21 mouse cellular contexts compared by ENCODE assay signal in the genomic region with DNA sequence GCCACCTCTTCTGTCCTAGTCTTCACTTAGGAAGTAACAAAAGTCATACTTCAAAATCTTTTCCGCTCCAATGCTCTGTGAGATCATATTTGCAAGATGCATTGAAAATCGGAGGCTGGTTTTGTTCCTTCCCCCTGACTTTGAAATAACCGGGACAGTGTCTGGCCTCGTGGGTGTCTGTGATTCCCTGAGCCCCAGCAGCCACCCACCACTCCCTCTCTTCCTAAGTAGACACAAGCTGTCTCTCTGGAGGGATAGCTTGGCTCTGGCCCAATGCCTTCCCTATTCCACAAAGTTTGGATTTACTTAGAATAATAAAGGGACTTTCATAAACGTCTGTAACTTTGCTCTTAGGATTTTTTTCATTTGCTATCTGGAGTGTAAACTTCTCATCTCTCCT.
DNase-seq lines count a peak whose midpoint lies in the region; ATAC-seq lines count a peak whose summit lies in the region.
"Had no signal": no experiment of that assay in that cellular context is flagged by ENCODE, and none has a peak within 500 bp of the region (broad histone marks: within the 10 kb centered on the region; RNA-seq: fewer than 3 reads in every experiment).

No protein-coding gene starts in this region.

- no peak for ATAC-seq in heart, embryonic 12.5 days (ENCODE audit: insufficient number of reproducible peaks, low FRiP score)
- no peak for ATAC-seq in limb, embryonic 15.5 days (ENCODE audit: insufficient number of reproducible peaks, low FRiP score, low TSS enrichment, low read depth)
- no peak for ATAC-seq in hindbrain, embryonic 14.5 days (ENCODE audit: low FRiP score)
- ATAC-seq: activated CD4-positive, CD25-positive, alpha-beta regulatory T cell, adult 4 months; forebrain, embryonic 14.5 days; intestine, embryonic 16.5 days; Patski had no signal

- no peak overlapping the region for H3K4me2 ChIP-seq in heart, embryonic 12.5 days
- no peak overlapping the region for H3K4me2 ChIP-seq in limb, embryonic 15.5 days
- H3K4me2 ChIP-seq in hindbrain, embryonic 14.5 days (replicated peaks) = no peak overlapping the region
- H3K4me2 ChIP-seq: heart, embryonic 15.5 days; hindbrain, embryonic 15.5 days had no signal

- no peak overlapping the region for H3K27ac ChIP-seq in heart, embryonic 12.5 days (ENCODE audit: poor library complexity, severe bottlenecking)
- 0 out of 2 replicates have a peak overlapping the region, but pooled peaks have one; percentile 21 for H3K27ac ChIP-seq in embryonic facial prominence, embryonic 10.5 days (replicated peaks)
- H3K27ac ChIP-seq in limb, embryonic 15.5 days = peak overlapping the region; percentile 9; the same call in 1 of the 2 replicates
- no peak overlapping the region for H3K27ac ChIP-seq in hindbrain, embryonic 14.5 days
- H3K27ac ChIP-seq: heart, adult 2 months; heart, embryonic 15.5 days; hindbrain, embryonic 10.5 days; hindbrain, embryonic 15.5 days had no signal

- no peaks in the 10 kb centered on the region for H3K36me3 ChIP-seq in heart, embryonic 12.5 days
- H3K36me3 ChIP-seq in embryonic facial prominence, embryonic 10.5 days (replicated peaks) = no peaks in the 10 kb centered on the region
- H3K36me3 ChIP-seq in limb, embryonic 15.5 days = no peaks in the 10 kb centered on the region
- no peaks in the 10 kb centered on the region for H3K36me3 ChIP-seq in hindbrain, embryonic 14.5 days (replicated peaks; ENCODE audit: control insufficient read depth, insufficient read depth)
- H3K36me3 ChIP-seq: heart, embryonic 15.5 days; hindbrain, embryonic 10.5 days; hindbrain, embryonic 15.5 days had no signal

- 56% methylated on average over 5 of the region's 5 CpGs for WGBS in heart, embryonic 12.5 days
- 75% methylated on average over 5 of the region's 5 CpGs for WGBS in embryonic facial prominence, embryonic 10.5 days
- WGBS in limb, embryonic 15.5 days = 59% methylated on average over 5 of the region's 5 CpGs
- 61% methylated on average over 5 of the region's 5 CpGs for WGBS in hindbrain, embryonic 14.5 days

- 0 out of 2 replicates have a peak overlapping the region, but pooled peaks have one; percentile 18 for H3K9ac ChIP-seq in heart, embryonic 12.5 days
- no peak overlapping the region for H3K9ac ChIP-seq in limb, embryonic 15.5 days
- no peak overlapping the region for H3K9ac ChIP-seq in hindbrain, embryonic 14.5 days
- H3K9ac ChIP-seq: heart, embryonic 15.5 days; hindbrain, embryonic 15.5 days had no signal

- no peaks in the 10 kb centered on the region for H3K27me3 ChIP-seq in heart, embryonic 12.5 days (replicated peaks)
- no peaks in the 10 kb centered on the region for H3K27me3 ChIP-seq in embryonic facial prominence, embryonic 10.5 days (replicated peaks; ENCODE audit: low read depth, poor library complexity, severe bottlenecking)
- no peaks in the 10 kb centered on the region for H3K27me3 ChIP-seq in limb, embryonic 15.5 days
- no peaks in the 10 kb centered on the region for H3K27me3 ChIP-seq in hindbrain, embryonic 14.5 days (ENCODE audit: control insufficient read depth, insufficient read depth, low read length)
- H3K27me3 ChIP-seq: CH12.LX; heart, embryonic 15.5 days; hindbrain, embryonic 15.5 days; Patski had no signal

- peaks cover 34% of the 10 kb centered on the region for H3K4me1 ChIP-seq in heart, embryonic 12.5 days (replicated peaks)
- peaks cover 40% of the 10 kb centered on the region for H3K4me1 ChIP-seq in embryonic facial prominence, embryonic 10.5 days
- peaks cover 24% of the 10 kb centered on the region for H3K4me1 ChIP-seq in limb, embryonic 15.5 days
- H3K4me1 ChIP-seq in hindbrain, embryonic 14.5 days (replicated peaks; ENCODE audit: control insufficient read depth, insufficient read depth, low read length) = 0 out of 2 replicates have a peak, but pooled peaks cover 4% of the 10 kb centered on the region

- no peak for DNase-seq in heart, adult 9 months (ENCODE audit: low spot score in 2 of 2)
- DNase-seq in retina, postnatal 1 day = peak; percentile 29
- no peak for DNase-seq in retina, embryonic 14.5 days (ENCODE audit: low spot score)
- no peak for DNase-seq in embryonic facial prominence, embryonic 10.5 days (ENCODE audit: low spot score)
- DNase-seq in hindbrain, embryonic 14.5 days (ENCODE audit: low spot score) = no peak
- DNase-seq: adrenal gland, postnatal 14 days; cerebellum, adult 18-20 months; cerebellum, postnatal 14 days; embryo, embryonic 11 days; gastrocnemius, postnatal 10 days had no signal

- H3K9me3 ChIP-seq in heart, embryonic 12.5 days (replicated peaks) = no peaks in the 10 kb centered on the region
- no peaks in the 10 kb centered on the region for H3K9me3 ChIP-seq in embryonic facial prominence, embryonic 10.5 days
- H3K9me3 ChIP-seq in limb, embryonic 15.5 days = no peaks in the 10 kb centered on the region
- no peaks in the 10 kb centered on the region for H3K9me3 ChIP-seq in hindbrain, embryonic 14.5 days (ENCODE audit: control insufficient read depth, low read length)
- H3K9me3 ChIP-seq: heart, embryonic 15.5 days; hindbrain, embryonic 10.5 days; hindbrain, embryonic 15.5 days had no signal

- no peak overlapping the region for H3K4me3 ChIP-seq in heart, embryonic 12.5 days
- no peak overlapping the region for H3K4me3 ChIP-seq in embryonic facial prominence, embryonic 10.5 days
- no peak overlapping the region for H3K4me3 ChIP-seq in limb, embryonic 15.5 days
- H3K4me3 ChIP-seq in hindbrain, embryonic 14.5 days (replicated peaks; ENCODE audit: low read length) = no peak overlapping the region
- H3K4me3 ChIP-seq: heart, adult 2 months; heart, embryonic 15.5 days; hindbrain, embryonic 10.5 days; hindbrain, embryonic 15.5 days had no signal

Comparison
In these comparisons a context has a peak if more than half of its experiments do, and no peak if none do; other contexts are left out.
1. H3K27ac ChIP-seq: peak in embryonic facial prominence, embryonic 10.5 days (single experiment) and limb, embryonic 15.5 days (single experiment); none in heart, embryonic 12.5 days (single experiment) and hindbrain, embryonic 14.5 days (single experiment).